Mouse (Mus musculus): ENCODE data around the gene N4bp3.
"Not testable (repeated sequence)": the region's sequence is repeated elsewhere in the genome, so short reads cannot be mapped to it uniquely, and the experiment has no call there.

N4bp3 gene

GRCm38 (mm10) chr11:51627425-51627824, 23.2 kb downstream of the N4bp3 start:
- no peak for DNase-seq

- DNase-seq: no peak
These were observed 25.3 kb downstream of the N4bp3 start for GRCm38 (mm10) chr11:51625187-51625820.

GRCm38 (mm10) chr11:51622971-51623491, 27.6 kb downstream of the N4bp3 start:
- DNase-seq: no peak

GRCm38 (mm10) chr11:51621776-51622175, 28.9 kb downstream of the N4bp3 start:
- no peak for DNase-seq

GRCm38 (mm10) chr11:51620084-51620483, 30.6 kb downstream of the N4bp3 start:
- no peak for DNase-seq

GRCm38 (mm10) chr11:51619409-51620060, 31.1 kb downstream of the N4bp3 start, which contains the start of gene Nhp2:
Gene Nhp2, plus strand, starts transcription at chr11:51619735.
- DNase-seq: peak; percentile 98

GRCm38 (mm10) chr11:51618894-51619408, 31.7 kb downstream of the N4bp3 start:
- DNase-seq: no peak

- peak; percentile 73 for DNase-seq
These were observed 32.9 kb downstream of the N4bp3 start for GRCm38 (mm10) chr11:51617693-51618092.

- not testable (repeated sequence) for DNase-seq
These were observed 34.5 kb downstream of the N4bp3 start for GRCm38 (mm10) chr11:51616113-51616512.

- peak; percentile 79 for DNase-seq
These were observed 35.0 kb downstream of the N4bp3 start for GRCm38 (mm10) chr11:51615601-51616000.

GRCm38 (mm10) chr11:51615129-51615528, 35.5 kb downstream of the N4bp3 start:
- DNase-seq: no peak

- DNase-seq: no peak
These were observed 36.4 kb downstream of the N4bp3 start for GRCm38 (mm10) chr11:51614256-51614655.

- DNase-seq: not testable (repeated sequence)
These were observed 40.7 kb downstream of the N4bp3 start for GRCm38 (mm10) chr11:51609940-51610339.

- DNase-seq: no peak
These were observed 41.3 kb downstream of the N4bp3 start for GRCm38 (mm10) chr11:51609266-51609909.

GRCm38 (mm10) chr11:51607096-51607738, 43.4 kb downstream of the N4bp3 start:
- no peak for DNase-seq

- DNase-seq: peak; percentile 98
These were observed 44.1 kb downstream of the N4bp3 start, which contains the start of gene Hnrnpab for GRCm38 (mm10) chr11:51606447-51607095. Gene Hnrnpab, minus strand, starts transcription at chr11:51606847.

GRCm38 (mm10) chr11:51605602-51606446, 44.8 kb downstream of the N4bp3 start:
- DNase-seq: peak; percentile 92

GRCm38 (mm10) chr11:51602253-51602652, 48.4 kb downstream of the N4bp3 start:
- DNase-seq: no peak

- DNase-seq: no peak
These were observed 53.1 kb downstream of the N4bp3 start for GRCm38 (mm10) chr11:51597553-51597952.

- DNase-seq: no peak
These were observed 55.1 kb downstream of the N4bp3 start for GRCm38 (mm10) chr11:51595459-51596083.

All from kidney, adult 18-20 months (tissue).